Mouse (Mus musculus) midbrain, embryonic 12.5 days (tissue): ENCODE data around the gene Rap1gds1. TPM values are rescaled to one million over a fixed set of nuclear protein-coding genes. Genes with fewer than 3 reads are reported as not detected.

Experiments used
- ATAC-seq: fragments of 200-750 bp; cut with Nextera tagmentation; 2 replicates; pipeline ENCODE4 v1.8.0; 2017; ENCODE audit warnings: low read depth, moderate TSS enrichment, moderate library complexity; ENCODE audit not compliant: low FRiP score
- H3K27ac ChIP-seq: fragments of 300-500 bp; sonication (generic); replicated peaks from 2 replicates; pipeline ENCODE4 v1.5.1; 2016; ENCODE audit warnings: mild to moderate bottlenecking
- H3K27me3 ChIP-seq: fragments of 300-500 bp; sonication (generic); 2 replicates; pipeline ENCODE4 v1.6.1; 2016; ENCODE audit warnings: mild to moderate bottlenecking
- H3K36me3 ChIP-seq: fragments of 300-500 bp; sonication (generic); 2 replicates; pipeline ENCODE4 v1.6.1; 2016
- H3K4me1 ChIP-seq: fragments of 300-500 bp; sonication (generic); 2 replicates; pipeline ENCODE4 v1.6.1; 2016
- H3K4me2 ChIP-seq: fragments of 300-500 bp; sonication (generic); replicated peaks from 2 replicates; pipeline ENCODE4 v1.6.1; 2016; ENCODE audit warnings: mild to moderate bottlenecking, moderate library complexity
- H3K4me3 ChIP-seq: fragments of 300-500 bp; sonication (generic); 2 replicates; pipeline ENCODE4 v1.5.1; 2016; ENCODE audit warnings: mild to moderate bottlenecking
- H3K9ac ChIP-seq: fragments of 300-500 bp; sonication (generic); replicated peaks from 2 replicates; pipeline ENCODE4 v1.6.1; 2016; ENCODE audit warnings: mild to moderate bottlenecking, moderate library complexity
- H3K9me3 ChIP-seq: fragments of 300-500 bp; sonication (generic); 2 replicates; pipeline ENCODE4 v1.6.1; 2016; ENCODE audit warnings: mild to moderate bottlenecking
- WGBS: fragments of 180-500 bp; shearing (Covaris S2); methylation state at CpG from one replicate; pipeline ENCODE4 v1.1.7; 2016; 5-methylcytosine and 5-hydroxymethylcytosine counted together
- polyA plus RNA-seq: library from polyadenylated mRNA; unstranded; fragments of >200 nt; fragmentation: Nextera tagmentation; extraction: Ambion mirVana; gene quantifications from 2 replicates; pipeline ENCODE4 v1.2.1, GENCODE M21; 2016

Rap1gds1 gene
- 70.2 and 72.7 TPM in 2 replicates for polyA plus RNA-seq

- Histone ChIP-seq H3K4me3 (peak within 1 kb of the TSS; percentile 90), H3K36me3 (no peaks in the 10 kb centered on the region), H3K9me3 (no peaks in the 10 kb centered on the region), H3K4me1 (peaks cover 2% of the 10 kb centered on the region; the same call in 1 of the 2 replicates), H3K4me2 (peak within 1 kb of the TSS; percentile 86), H3K27ac (peak within 1 kb of the TSS; percentile 96), H3K27me3 (no peaks in the 10 kb centered on the region; the same call in 1 of the 2 replicates), H3K9ac (peak within 1 kb of the TSS; percentile 92)
- 1% methylated on average over 64 of the region's 97 CpGs for WGBS
- ATAC-seq = peak; percentile 61
Measured at GRCm38 (mm10) chr3:139074484-139075211, at the start of gene Rap1gds1. Gene Rap1gds1, minus strand, starts transcription at chr3:139075201.

DNA sequence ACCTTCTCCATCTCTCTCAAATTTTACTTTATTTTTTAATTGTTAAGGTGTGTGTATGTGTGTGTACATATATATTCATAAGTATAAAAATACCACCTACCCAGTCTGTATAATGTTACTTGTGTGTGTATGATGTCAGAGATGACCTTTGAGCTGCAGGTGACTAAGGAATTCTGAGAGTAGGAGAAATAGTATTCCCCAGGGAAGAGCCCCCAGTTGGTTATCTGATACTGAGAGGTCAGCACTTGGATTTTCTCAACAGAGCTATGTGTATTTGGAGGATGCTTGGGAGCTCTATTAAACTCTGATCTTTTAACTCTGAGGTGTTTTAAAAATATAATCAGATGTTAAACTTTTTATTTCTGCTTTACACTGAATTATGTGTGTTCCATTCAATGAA, 43.4 kb upstream of the Rap1gds1 start:
- Histone ChIP-seq H3K9ac (no peak overlapping the region), H3K27me3 (no peaks in the 10 kb centered on the region), H3K9me3 (no peaks in the 10 kb centered on the region), H3K27ac (no peak overlapping the region), H3K4me2 (no peak overlapping the region), H3K4me1 (no peaks in the 10 kb centered on the region), H3K36me3 (no peaks in the 10 kb centered on the region), H3K4me3 (no peak overlapping the region)
- ATAC-seq = no peak

DNA sequence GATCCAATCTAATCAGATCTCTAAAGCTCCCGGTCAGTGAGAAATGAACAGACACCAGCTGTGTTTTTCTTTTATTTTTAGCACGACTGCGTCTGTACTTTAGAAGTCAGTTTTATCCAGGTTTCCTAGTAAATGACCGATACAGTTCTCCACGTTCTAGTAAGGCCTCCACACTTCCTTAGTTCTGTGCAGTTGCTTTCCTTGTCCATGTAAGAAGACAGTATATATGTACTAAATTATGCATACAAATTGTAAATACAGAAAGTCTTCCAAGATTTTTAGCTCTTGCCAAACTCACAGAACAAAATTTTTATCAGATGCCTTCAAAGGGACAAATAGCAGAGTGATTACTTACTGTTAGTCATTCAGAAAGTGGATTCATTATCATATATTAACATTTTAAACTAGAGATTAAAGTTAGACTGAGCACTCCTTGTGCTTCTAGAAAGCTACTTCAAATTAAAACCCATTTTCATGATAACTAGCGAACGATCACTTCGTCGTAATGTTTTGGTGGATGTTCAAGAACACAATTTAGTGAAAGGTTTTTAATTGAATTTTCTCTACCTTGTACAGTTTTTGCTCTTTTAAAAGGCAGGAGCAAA, 41.8 kb upstream of the Rap1gds1 start:
- no peak overlapping the region for H3K9ac ChIP-seq
- 72% methylated on average over 9 of the region's 9 CpGs for WGBS

GRCm38 (mm10) chr3:139112335-139112973, 37.5 kb upstream of the Rap1gds1 start:
- no peaks in the 10 kb centered on the region for H3K9me3 ChIP-seq
- no peaks in the 10 kb centered on the region for H3K4me1 ChIP-seq
- no peak overlapping the region for H3K4me2 ChIP-seq
- no peak for ATAC-seq
- no peaks in the 10 kb centered on the region for H3K27me3 ChIP-seq
- no peak overlapping the region for H3K4me3 ChIP-seq
- no peaks in the 10 kb centered on the region for H3K36me3 ChIP-seq
- WGBS = 72% methylated on average over 3 of the region's 3 CpGs
- no peak overlapping the region for H3K27ac ChIP-seq
- no peak overlapping the region for H3K9ac ChIP-seq

More for the DNA sequence above, 41.8 kb upstream of the Rap1gds1 start:
- no peaks in the 10 kb centered on the region for H3K36me3 ChIP-seq
- H3K4me1 ChIP-seq = no peaks in the 10 kb centered on the region
- H3K27me3 ChIP-seq = no peaks in the 10 kb centered on the region
- no peak overlapping the region for H3K4me2 ChIP-seq
- H3K9me3 ChIP-seq = no peaks in the 10 kb centered on the region
- H3K27ac ChIP-seq = no peak overlapping the region
- no peak overlapping the region for H3K4me3 ChIP-seq
- ATAC-seq = no peak

GRCm38 (mm10) chr3:139111877-139112276, 36.9 kb upstream of the Rap1gds1 start:
- Histone ChIP-seq H3K27ac (no peak overlapping the region), H3K4me3 (no peak overlapping the region), H3K4me2 (no peak overlapping the region), H3K9me3 (no peaks in the 10 kb centered on the region), H3K9ac (no peak overlapping the region), H3K4me1 (no peaks in the 10 kb centered on the region), H3K27me3 (no peaks in the 10 kb centered on the region), H3K36me3 (no peaks in the 10 kb centered on the region)
- no peak for ATAC-seq
- WGBS = 93% methylated on average over 2 of the region's 2 CpGs

- Histone ChIP-seq H3K27me3 (no peaks in the 10 kb centered on the region), H3K36me3 (no peaks in the 10 kb centered on the region), H3K4me3 (no peak overlapping the region), H3K4me1 (no peaks in the 10 kb centered on the region), H3K9me3 (no peaks in the 10 kb centered on the region), H3K4me2 (no peak overlapping the region), H3K27ac (no peak overlapping the region), H3K9ac (no peak overlapping the region)
- 91% methylated on average over 5 of the region's 5 CpGs for WGBS
- ATAC-seq = no peak
Measured at GRCm38 (mm10) chr3:139108176-139108575, 33.2 kb upstream of the Rap1gds1 start.

- H3K36me3 ChIP-seq = no peaks in the 10 kb centered on the region
- no peaks in the 10 kb centered on the region for H3K27me3 ChIP-seq
- H3K4me2 ChIP-seq = no peak overlapping the region
- no peak overlapping the region for H3K9ac ChIP-seq
- 58% methylated on average over 2 of the region's 2 CpGs for whole genome bisulfite sequencing
- no peak overlapping the region for H3K27ac ChIP-seq
- ATAC-seq = no peak
- no peaks in the 10 kb centered on the region for H3K9me3 ChIP-seq
- H3K4me3 ChIP-seq = no peak overlapping the region
- no peaks in the 10 kb centered on the region for H3K4me1 ChIP-seq
Measured at GRCm38 (mm10) chr3:139103914-139104313, 28.9 kb upstream of the Rap1gds1 start.

- 74% methylated on average over 3 of the region's 3 CpGs for WGBS
Measured at GRCm38 (mm10) chr3:139103346-139103745, 28.3 kb upstream of the Rap1gds1 start.

GRCm38 (mm10) chr3:139101941-139102340, 26.9 kb upstream of the Rap1gds1 start:
- Histone ChIP-seq H3K4me1 (no peaks in the 10 kb centered on the region), H3K27me3 (no peaks in the 10 kb centered on the region), H3K27ac (no peak overlapping the region), H3K9ac (no peak overlapping the region), H3K9me3 (no peaks in the 10 kb centered on the region), H3K4me3 (no peak overlapping the region), H3K4me2 (no peak overlapping the region), H3K36me3 (no peaks in the 10 kb centered on the region)
- ATAC-seq = no peak
- 80% methylated on average over 1 of the region's 1 CpGs for WGBS

More at GRCm38 (mm10) chr3:139103346-139103745, 28.3 kb upstream of the Rap1gds1 start:
- Histone ChIP-seq H3K27ac (no peak overlapping the region), H3K4me3 (no peak overlapping the region), H3K4me2 (no peak overlapping the region), H3K27me3 (no peaks in the 10 kb centered on the region), H3K36me3 (no peaks in the 10 kb centered on the region), H3K4me1 (no peaks in the 10 kb centered on the region), H3K9ac (no peak overlapping the region), H3K9me3 (no peaks in the 10 kb centered on the region)
- ATAC-seq = no peak

GRCm38 (mm10) chr3:139099284-139099683, 24.3 kb upstream of the Rap1gds1 start:
- H3K36me3 ChIP-seq = no peaks in the 10 kb centered on the region
- no peaks in the 10 kb centered on the region for H3K27me3 ChIP-seq
- no peaks in the 10 kb centered on the region for H3K4me1 ChIP-seq
- no peak overlapping the region for H3K4me2 ChIP-seq
- H3K9ac ChIP-seq = no peak overlapping the region
- no peak overlapping the region for H3K27ac ChIP-seq
- no peaks in the 10 kb centered on the region for H3K9me3 ChIP-seq
- WGBS = 91% methylated on average over 5 of the region's 5 CpGs
- no peak for ATAC-seq
- no peak overlapping the region for H3K4me3 ChIP-seq

GRCm38 (mm10) chr3:139095894-139096293, 20.9 kb upstream of the Rap1gds1 start:
- Histone ChIP-seq H3K36me3 (no peaks in the 10 kb centered on the region), H3K9ac (no peak overlapping the region), H3K4me1 (no peaks in the 10 kb centered on the region), H3K4me3 (no peak overlapping the region), H3K27me3 (no peaks in the 10 kb centered on the region), H3K9me3 (no peaks in the 10 kb centered on the region), H3K27ac (no peak overlapping the region), H3K4me2 (no peak overlapping the region)
- ATAC-seq = no peak
- 83% methylated on average over 7 of the region's 7 CpGs for WGBS

GRCm38 (mm10) chr3:139088526-139088925, 13.5 kb upstream of the Rap1gds1 start:
- Histone ChIP-seq H3K27me3 (no peaks in the 10 kb centered on the region), H3K36me3 (no peaks in the 10 kb centered on the region), H3K4me3 (no peak overlapping the region), H3K4me1 (no peaks in the 10 kb centered on the region), H3K27ac (no peak overlapping the region), H3K9ac (no peak overlapping the region), H3K9me3 (peaks cover 13% of the 10 kb centered on the region; the same call in 1 of the 2 replicates), H3K4me2 (no peak overlapping the region)
- no peak for ATAC-seq
- WGBS = 91% methylated on average over 3 of the region's 3 CpGs
